Mouse (Mus musculus) heart, postnatal 36 days (tissue): ENCODE results near the gene 1700018F24Rik. TPM values are rescaled to one million over a fixed set of nuclear protein-coding genes. Genes with fewer than 3 reads are reported as not detected.
"Not testable (repeated sequence)": the region's sequence is repeated elsewhere in the genome, so short reads cannot be mapped to it uniquely, and the experiment has no call there.

ENCODE experiments used
- DNase-seq, 2 experiments: peaks; one replicate each; pipeline ENCODE4 v3.0.0; 2021 to 2022
- intact Hi-C: fragments of 180-260 bp; cut with DNase I; formaldehyde crosslinking; loops from one replicate; pipeline ENCODE4 v1.15.1; 2025
- total RNA-seq, 2 experiments: library from RNA; stranded (reverse); gene quantifications; 2 replicates each; pipeline ENCODE4 v1.2.3; 2021

1700018F24Rik gene
- not detected for total RNA-seq

- intact Hi-C loops, DNase-seq: not testable (repeated sequence)
Observed at GRCm38 (mm10) chr5:145042690-145043089, at the start of gene 1700018F24Rik. TSS of gene 1700018F24Rik (plus strand) at chr5:145042990.

DNA sequence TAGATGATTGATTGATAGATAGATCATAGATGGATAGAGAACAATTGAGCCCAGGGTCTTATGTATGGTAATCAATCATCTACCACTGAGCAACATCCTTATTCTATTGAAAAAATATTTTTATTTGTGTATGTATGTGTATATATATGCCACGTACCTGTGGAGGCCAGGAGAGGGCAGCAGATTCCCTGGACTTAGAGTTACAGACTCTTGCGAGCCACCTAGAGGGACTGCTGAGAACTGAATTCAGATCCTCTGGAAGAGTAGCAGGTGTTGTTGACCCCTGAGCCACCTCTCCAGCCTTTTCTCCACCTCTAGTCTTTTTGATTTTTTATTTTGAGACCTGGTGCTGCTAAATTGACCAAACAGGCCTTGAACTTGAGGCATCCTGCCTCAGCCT is 44.3 kb upstream of the 1700018F24Rik start:
- intact Hi-C loops, result loop anchor here (5.0 kb wide), 1 partner anchor 74 kb away; no protein-coding TSS in a partner anchor
- no peak for DNase-seq

DNA sequence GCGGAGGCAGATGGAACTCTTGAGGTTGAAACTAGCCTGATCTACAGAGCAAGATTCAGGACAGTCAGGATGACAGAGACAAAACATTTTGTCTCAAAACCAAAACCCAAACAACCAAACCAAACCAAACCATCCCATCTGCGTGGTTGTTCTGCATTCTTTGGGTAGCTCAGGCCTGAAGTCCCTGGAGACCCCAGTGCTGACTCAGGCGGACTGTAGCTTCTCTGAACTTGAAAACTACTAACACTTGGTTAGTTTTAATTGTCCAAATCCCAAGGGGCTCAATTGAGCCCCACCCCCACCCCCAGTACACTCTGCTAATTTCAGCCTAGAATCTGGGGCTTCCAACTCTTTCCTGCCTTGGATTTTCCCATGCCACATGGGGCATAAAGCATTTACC is 39.4 kb upstream of the 1700018F24Rik start:
- intact Hi-C loops, result no loop called here
- DNase-seq, result no peak

DNA sequence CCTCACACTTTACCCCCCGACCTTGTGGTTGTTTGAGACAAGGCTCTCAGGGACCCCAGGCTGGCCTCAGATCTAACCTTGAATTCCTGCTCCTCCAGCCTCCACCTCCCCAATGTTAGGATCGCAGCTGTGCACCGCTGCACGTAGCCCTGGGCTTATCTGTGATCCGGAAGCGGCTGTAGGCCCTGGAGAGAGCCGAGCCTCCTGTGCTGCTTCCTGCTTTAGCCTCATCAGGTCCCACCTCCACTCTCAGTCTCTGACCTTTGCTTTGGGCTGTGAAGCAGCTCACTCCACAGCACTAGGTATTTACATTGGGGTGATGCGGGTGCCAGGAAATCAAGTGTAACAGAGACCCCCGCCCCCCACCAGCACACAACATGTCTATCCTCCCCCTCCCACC is 38.3 kb upstream of the 1700018F24Rik start:
- no peak for DNase-seq
- intact Hi-C loops, result no loop called here

DNA sequence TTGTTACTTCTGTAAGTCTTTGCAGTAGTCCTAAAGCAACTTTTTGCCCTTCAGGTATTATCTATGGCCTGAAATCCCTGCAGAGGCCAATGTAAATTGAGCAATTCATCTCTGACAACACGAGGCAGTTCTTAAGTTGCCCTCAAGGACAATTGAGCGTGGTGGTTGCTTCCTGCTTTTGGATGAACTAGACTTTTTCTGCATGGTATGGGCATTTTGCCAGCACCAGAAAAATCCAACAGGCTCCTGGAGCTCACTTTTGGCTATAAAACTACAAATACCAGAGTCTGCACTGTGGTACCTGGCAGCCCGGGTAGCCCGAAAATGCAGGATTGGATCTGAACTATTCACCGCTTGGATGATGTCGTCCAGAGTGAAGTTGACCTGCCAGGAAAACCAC is 37.2 kb upstream of the 1700018F24Rik start:
- no peak for DNase-seq
- intact Hi-C loops, result no loop called here

GRCm38 (mm10) chr5:145008878-145009659 is 33.7 kb upstream of the 1700018F24Rik start:
- intact Hi-C loops, result no loop called here
- DNase-seq, result no peak

DNA sequence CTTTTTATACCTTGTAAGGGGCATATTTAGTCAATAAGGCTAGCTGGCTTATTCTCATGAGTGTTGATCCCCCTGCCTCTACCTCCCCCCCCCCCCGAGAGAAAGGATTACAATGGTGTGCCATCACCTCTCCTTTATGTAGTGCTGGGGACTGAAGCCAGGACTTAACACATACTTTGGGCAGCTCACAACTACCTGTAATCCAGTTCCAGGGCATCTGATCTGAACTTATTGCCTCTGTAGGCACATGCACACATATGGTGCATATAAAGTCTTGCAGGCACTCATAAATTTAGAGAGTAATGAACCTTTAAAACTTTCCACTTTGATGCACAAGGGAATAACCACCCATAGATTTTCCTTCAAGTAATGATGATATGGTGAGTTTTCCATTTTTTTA is 28.5 kb upstream of the 1700018F24Rik start:
- DNase-seq, result no peak
- intact Hi-C loops, result no loop called here

GRCm38 (mm10) chr5:145016761-145017160 is 26.0 kb upstream of the 1700018F24Rik start:
- DNase-seq, result not testable (repeated sequence)
- intact Hi-C loops, result loop anchor here (5.0 kb wide), 1 partner anchor 51 kb away; no protein-coding TSS in a partner anchor

DNA sequence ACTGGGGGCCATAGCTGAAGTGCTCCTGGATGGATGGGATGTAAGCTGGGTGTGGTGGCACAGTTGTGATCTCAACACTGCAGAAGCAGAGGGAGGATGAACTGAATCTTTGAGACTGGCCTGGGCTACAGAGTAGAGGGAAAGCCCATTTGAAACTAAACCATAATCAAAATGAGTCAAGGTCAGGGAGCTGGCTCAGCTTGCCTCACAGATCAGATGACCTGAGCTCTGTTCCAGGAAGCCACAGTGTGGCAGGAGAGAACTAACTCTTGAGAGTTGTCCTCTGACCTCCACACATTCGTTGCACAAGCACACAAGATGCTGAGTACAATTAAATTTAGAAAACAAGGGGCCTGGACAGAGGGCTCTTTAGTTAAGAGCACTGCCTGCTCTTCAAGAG is 22.5 kb upstream of the 1700018F24Rik start:
- intact Hi-C loops, result not testable (repeated sequence)

GRCm38 (mm10) chr5:145020712-145021111 is 22.1 kb upstream of the 1700018F24Rik start:
- not testable (repeated sequence) for DNase-seq

More for the DNA sequence above, 22.5 kb upstream of the 1700018F24Rik start:
- DNase-seq, result not testable (repeated sequence)

DNA sequence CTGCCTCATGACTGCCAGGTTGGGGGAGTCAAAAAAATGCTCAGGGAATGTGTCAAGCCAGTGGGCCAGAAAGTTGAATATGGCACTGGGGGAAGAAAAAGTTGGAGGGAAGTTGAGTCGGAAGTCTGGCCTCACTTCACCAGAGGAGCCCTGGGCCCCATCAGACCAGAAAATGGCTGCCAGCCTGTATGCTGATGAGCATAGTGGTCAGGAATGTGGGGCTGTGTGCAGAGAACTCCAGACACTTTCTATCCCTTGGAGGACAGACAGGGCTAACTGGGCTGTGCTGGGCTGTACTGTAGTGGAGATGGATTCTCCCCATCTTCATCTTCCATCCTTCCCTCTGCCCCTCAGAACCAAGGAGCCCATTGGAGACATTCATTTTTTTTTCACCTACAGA is 12.3 kb upstream of the 1700018F24Rik start:
- intact Hi-C loops, DNase-seq: not testable (repeated sequence)

More at GRCm38 (mm10) chr5:145020712-145021111, 22.1 kb upstream of the 1700018F24Rik start:
- intact Hi-C loops, result not testable (repeated sequence)

DNA sequence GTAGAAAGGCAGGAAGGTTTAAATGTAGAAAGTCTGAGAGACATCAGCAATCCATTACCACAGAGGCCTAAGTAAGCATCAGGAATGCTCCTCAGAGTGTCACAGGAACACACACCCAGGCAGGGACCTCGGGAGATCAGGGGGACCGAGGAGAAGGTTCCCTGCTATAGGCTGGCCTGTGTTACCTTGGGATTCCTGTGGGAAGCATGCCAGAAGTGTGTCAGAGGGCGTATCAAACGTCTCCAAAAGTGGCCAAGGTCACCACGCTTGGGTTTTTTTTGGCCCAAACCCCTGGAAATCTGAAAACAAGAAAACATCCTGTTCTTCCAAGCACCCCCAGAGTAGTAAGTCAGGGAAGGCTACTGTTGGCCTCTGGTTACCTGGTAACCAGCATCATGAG is 10.4 kb upstream of the 1700018F24Rik start, which contains the start of gene Gm4871:
Gm4871 (minus strand) TSS at position 364 of the 400 bp plus-strand sequence.
- DNase-seq, intact Hi-C loops: not testable (repeated sequence)

- DNase-seq, result no peak
- intact Hi-C loops, result no loop called here
Observed at GRCm38 (mm10) chr5:145041628-145042027, 1.2 kb upstream of the 1700018F24Rik start.

GRCm38 (mm10) chr5:145054187-145054586 is 11.4 kb downstream of the 1700018F24Rik start:
- intact Hi-C loops, DNase-seq: not testable (repeated sequence)

DNA sequence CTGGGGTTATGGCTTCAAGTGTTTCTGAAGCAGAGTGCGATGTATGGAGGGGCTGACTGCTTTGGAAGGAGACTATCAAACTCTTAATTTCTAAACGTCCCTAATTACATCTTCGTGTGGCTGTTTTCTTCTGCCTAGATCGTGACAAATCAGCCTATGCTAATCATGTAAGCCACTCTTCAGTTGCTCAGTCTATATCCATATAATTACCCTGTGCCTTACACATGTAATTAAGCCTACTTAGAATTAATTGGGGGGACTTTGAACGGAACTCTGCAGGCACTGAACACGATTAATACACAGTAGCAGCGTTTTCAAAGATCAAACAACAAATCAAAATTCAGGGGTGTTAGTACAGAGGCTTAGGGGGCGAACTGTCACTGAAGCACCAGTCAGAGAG is 15.1 kb downstream of the 1700018F24Rik start:
- intact Hi-C loops, result no loop called here

GRCm38 (mm10) chr5:145058722-145059121 is 15.9 kb downstream of the 1700018F24Rik start:
- DNase-seq, result no peak
- intact Hi-C loops, result no loop called here

More for the DNA sequence above, 15.1 kb downstream of the 1700018F24Rik start:
- DNase-seq, result no peak

GRCm38 (mm10) chr5:145059524-145059923 is 16.7 kb downstream of the 1700018F24Rik start:
- intact Hi-C loops, result no loop called here
- no peak for DNase-seq

DNA sequence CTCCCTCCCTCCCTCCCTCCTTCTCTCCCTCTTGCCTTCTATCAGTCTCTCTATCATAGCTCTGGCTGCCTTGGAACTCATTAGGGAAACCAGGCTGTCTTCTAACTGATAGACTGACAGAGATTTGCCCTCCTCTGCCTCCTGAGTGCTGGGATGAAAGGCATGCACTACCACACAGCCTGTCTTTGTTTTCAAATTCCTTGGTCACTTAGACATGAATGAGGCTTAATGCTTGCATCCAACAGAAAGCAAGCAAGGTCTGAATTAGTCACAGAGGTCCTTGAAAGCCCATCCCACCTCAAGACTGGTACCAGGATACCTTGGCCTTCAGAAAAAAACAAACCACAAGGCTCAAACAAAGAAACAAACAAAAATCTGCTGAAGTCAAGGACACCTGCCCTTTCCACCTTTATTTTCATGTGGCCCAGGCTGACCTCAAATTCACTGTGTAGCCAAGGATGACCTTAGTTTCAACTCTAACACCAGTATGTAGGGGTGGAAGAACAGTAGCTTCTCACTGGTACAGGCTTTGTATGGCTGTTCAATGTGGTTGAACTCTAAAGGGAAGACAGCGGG is 22.1 kb downstream of the 1700018F24Rik start:
- intact Hi-C loops, result loop anchor here (5.0 kb wide), 2 partner anchors 48 to 183 kb away; no protein-coding TSS in a partner anchor
- no peak for DNase-seq

GRCm38 (mm10) chr5:145068863-145069262 is 26.1 kb downstream of the 1700018F24Rik start:
- intact Hi-C loops, result loop anchor here (5.0 kb wide), 2 partner anchors 52 to 187 kb away; no protein-coding TSS in a partner anchor

DNA sequence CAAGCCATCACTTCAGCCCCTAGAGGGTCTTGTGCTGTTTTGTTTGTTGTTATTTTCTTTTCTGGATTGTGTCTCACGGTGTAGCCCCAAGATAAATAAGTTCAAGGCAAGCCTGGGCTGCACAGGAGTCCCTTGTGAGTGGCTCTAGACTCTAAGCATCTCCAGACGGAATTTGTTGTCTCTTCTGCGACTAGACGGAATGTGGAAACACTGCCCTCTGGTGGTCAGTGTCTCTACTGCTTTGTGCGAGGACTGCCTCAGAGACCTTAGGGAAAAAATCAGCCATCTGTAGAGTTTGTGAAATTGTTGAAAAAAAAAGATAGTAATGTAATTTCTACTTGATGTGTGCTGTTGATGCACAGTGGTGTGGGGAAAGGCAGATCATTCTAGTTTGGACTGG is 26.9 kb downstream of the 1700018F24Rik start:
- intact Hi-C loops, result loop anchor here (5.0 kb wide), 4 partner anchors 43 to 187 kb away; partner anchors contain the start of gene Arpc1b
- DNase-seq, result peak; percentile 65 to 80

More at GRCm38 (mm10) chr5:145068863-145069262, 26.1 kb downstream of the 1700018F24Rik start:
- DNase-seq, result no peak

DNA sequence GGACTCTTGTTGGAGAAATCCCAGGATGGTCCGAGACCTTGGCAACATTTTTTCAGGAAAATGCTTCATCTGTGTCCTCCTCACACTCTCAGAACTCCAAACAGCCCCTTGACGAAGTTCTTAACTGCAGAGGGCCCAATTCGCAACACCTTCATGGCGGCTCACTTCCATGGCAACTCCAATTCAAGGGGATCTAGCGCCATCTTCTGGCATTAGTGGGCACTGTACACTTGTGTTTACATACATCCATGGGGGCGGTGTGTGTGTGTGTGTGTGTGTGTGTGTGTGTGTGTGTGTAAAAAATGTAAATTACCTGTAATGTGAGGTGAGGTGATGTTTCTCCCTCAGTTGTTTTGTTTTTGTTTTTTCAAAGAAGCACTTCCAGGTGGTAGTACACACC is 28.6 kb downstream of the 1700018F24Rik start:
- no peak for DNase-seq
- intact Hi-C loops, result loop anchor here (5.0 kb wide), 2 partner anchors 41 to 74 kb away; partner anchors contain the start of gene Arpc1b
